Mouse (Mus musculus) heart, adult 2 months (tissue): ENCODE measurements around the gene Ccdc185.

Source experiments
- EP300 ChIP-seq: fragments of 200-500 bp; IDR thresholded peaks from 2 replicates; pipeline ENCODE4 v1.6.1; 2011; ENCODE audit warnings: low read depth, low read length, control low read depth; ENCODE audit not compliant: insufficient read depth
- POLR2A ChIP-seq: fragments of 200-500 bp; IDR thresholded peaks from 2 replicates; pipeline ENCODE4 v1.6.1; 2011; ENCODE audit warnings: mild to moderate bottlenecking, low read depth, low read length, control low read depth; ENCODE audit not compliant: insufficient read depth

DNA sequence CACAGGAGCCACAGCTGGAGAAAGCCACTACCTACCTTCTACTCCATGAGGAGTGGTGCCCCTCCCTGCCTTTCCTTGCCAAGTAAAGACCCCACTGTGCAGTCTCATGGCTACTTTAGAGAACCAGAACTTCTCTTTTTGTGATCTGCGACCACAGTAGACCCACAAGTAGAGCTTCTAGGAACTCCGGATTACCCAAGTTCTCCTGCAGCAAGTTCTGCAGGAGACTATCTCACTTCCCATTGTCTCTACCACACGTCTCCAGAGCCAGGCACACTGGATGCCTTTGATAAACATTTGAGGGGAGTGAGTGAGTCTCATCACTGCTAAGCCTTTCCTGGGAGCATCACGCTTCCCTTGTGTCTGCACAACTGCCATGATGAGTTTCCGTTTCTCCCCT lies 5.9 kb upstream of the Ccdc185 start:
- TF ChIP-seq POLR2A (no peak), EP300 (no peak)
